Comparison of ENCODE assay signal across 11 mouse cellular contexts in the genomic region with DNA sequence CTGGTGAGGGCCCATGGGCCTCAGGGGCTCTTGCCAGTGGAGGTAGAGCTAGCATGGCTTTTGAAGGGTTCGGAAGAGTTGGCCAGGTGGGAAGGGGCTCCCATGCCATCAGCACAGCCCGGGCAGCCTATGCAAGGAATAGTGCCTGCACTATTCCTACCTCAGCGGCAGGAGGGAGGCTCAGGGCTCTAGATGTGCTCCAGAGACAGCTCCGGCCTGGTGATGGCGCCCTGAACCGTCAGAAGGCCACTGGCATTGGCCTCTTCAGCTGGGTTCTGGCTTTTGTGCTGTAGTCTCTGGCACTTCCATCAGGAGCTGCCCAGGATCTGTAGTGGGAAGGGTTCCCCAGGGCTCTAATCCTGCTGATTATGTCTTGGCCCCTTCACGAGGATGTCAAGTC. TPM values are rescaled to one million over a fixed set of nuclear protein-coding genes. Genes with fewer than 3 reads are reported as not detected.
DNase-seq lines count a peak whose midpoint lies in the region; ATAC-seq and TF ChIP-seq lines count a peak whose summit lies in the region.
"Had no signal": no experiment of that assay in that cellular context is flagged by ENCODE, and none has a peak within 500 bp of the region (broad histone marks: within the 10 kb centered on the region; RNA-seq: fewer than 3 reads in every experiment).

No protein-coding gene starts in this region.

- H3K27ac ChIP-seq in left cerebral cortex, adult 2 months: no peak overlapping the region
- H3K27ac ChIP-seq: heart, adult 2 months had no signal

- no peak overlapping the region for H3K4me3 ChIP-seq in left cerebral cortex, adult 2 months
- H3K4me3 ChIP-seq: heart, adult 2 months; limb, embryonic 12.5 days had no signal

- DNase-seq in embryo, embryonic 10.5 days (ENCODE audit: low spot score): peak; percentile 21
- no peak for DNase-seq in embryo, embryonic 9.5 days (ENCODE audit: extremely low spot score)
- DNase-seq in left cerebral cortex, adult 2 months (ENCODE audit: extremely low spot score in 1 of 2, low spot score in 2 of 2): no peak
- DNase-seq in left cerebral cortex, postnatal 10 days (ENCODE audit: extremely low spot score in 1 of 2, low spot score in 2 of 2): no peak
- DNase-seq in retina, postnatal 1 day: peak; percentile 27
- no peak for DNase-seq in retina, embryonic 14.5 days (ENCODE audit: low spot score)
- no peak for DNase-seq in right cerebral cortex, postnatal 36 days (ENCODE audit: low spot score in 2 of 2)

- no peak for ATAC-seq in erythroblast, adult 5-6 weeks (replicated peaks; ENCODE audit: low FRiP score, poor library complexity, severe bottlenecking)
- ATAC-seq: inflammation-experienced regulatory T-cells, adult 6 months had no signal

- intact Hi-C loops in left cerebral cortex, adult 2 months (cut with DNase I): no loop called here
- intact Hi-C loops in left cerebral cortex, postnatal 10 days (cut with DNase I): no loop called here

- peak; percentile 3 for TF ChIP-seq CTCF in left cerebral cortex, adult 2 months (IDR thresholded peaks at IDR 0.05)

RNA-seq across cellular contexts. Expression of a gene that starts 28.0 kb away (rescaled TPM):
- 100 to 1,000 TPM; 193 to 197 TPM for total RNA-seq in left cerebral cortex, adult 2 months (2021)
- total RNA-seq in left cerebral cortex, postnatal 10 days (2021): 100 to 1,000 TPM; 167 to 196 TPM
- total RNA-seq in erythroblast, adult 5-6 weeks (2015; ENCODE audit: low replicate concordance): 185 and 204 TPM in 2 replicates
- 636 and 742 TPM in 2 replicates for total RNA-seq in erythroblast, adult 5-6 weeks (2017; ENCODE audit: low replicate concordance)

Comparison
In these comparisons a context has a peak if more than half of its experiments do, and no peak if none do; other contexts are left out.
1. DNase-seq: peak in embryo, embryonic 10.5 days (single experiment) and retina, postnatal 1 day (single experiment); none in embryo, embryonic 9.5 days (single experiment), left cerebral cortex, adult 2 months (0 of 2), left cerebral cortex, postnatal 10 days (0 of 2), retina, embryonic 14.5 days (single experiment) and right cerebral cortex, postnatal 36 days (0 of 2).